Mouse (Mus musculus) forebrain, embryonic 14.5 days (tissue): ENCODE measurements around the gene Gm3173. TPM values are rescaled to one million over a fixed set of nuclear protein-coding genes. Genes with fewer than 3 reads are reported as not detected.
"Not testable (repeated sequence)": the region's sequence is repeated elsewhere in the genome, so short reads cannot be mapped to it uniquely, and the experiment has no call there.

Source experiments
- ATAC-seq: fragments of 200-750 bp; cut with Nextera tagmentation; 2 replicates; pipeline ENCODE4 v1.8.0; 2017; ENCODE audit warnings: mild to moderate bottlenecking, moderate library complexity
- DNase-seq: peaks from one replicate; pipeline ENCODE4 v3.0.0-alpha.2; 2015; ENCODE audit warnings: low spot score
- H3K27ac ChIP-seq: fragments of 300-500 bp; sonication (generic); 2 replicates; pipeline ENCODE4 v1.5.1; 2014; ENCODE audit warnings: low read depth, mild to moderate bottlenecking, control low read depth, low read length, moderate library complexity
- H3K27me3 ChIP-seq: fragments of 300-500 bp; sonication (generic); replicated peaks from 2 replicates; pipeline ENCODE4 v1.6.1; 2014; ENCODE audit warnings: low read length, control low read depth, mixed read lengths; ENCODE audit not compliant: control insufficient read depth, insufficient read depth
- H3K36me3 ChIP-seq: fragments of 300-500 bp; sonication (generic); 2 replicates; pipeline ENCODE4 v1.6.1; 2014; ENCODE audit warnings: low read length, control low read depth; ENCODE audit not compliant: control insufficient read depth, insufficient read depth
- H3K4me1 ChIP-seq: fragments of 300-500 bp; sonication (generic); 2 replicates; pipeline ENCODE4 v1.6.1; 2014; ENCODE audit warnings: antibody characterized with exemption, low read length, control low read depth; ENCODE audit not compliant: control insufficient read depth, insufficient read depth
- H3K4me2 ChIP-seq: fragments of 300-500 bp; sonication (generic); 2 replicates; pipeline ENCODE4 v1.6.1; 2014; ENCODE audit warnings: mild to moderate bottlenecking, control low read depth, low read length
- H3K4me3 ChIP-seq: fragments of 300-500 bp; sonication (generic); 2 replicates; pipeline ENCODE4 v1.5.1; 2014; ENCODE audit warnings: low read depth, low read length, control low read depth
- H3K9ac ChIP-seq: fragments of 300-500 bp; sonication (generic); 2 replicates; pipeline ENCODE4 v1.6.1; 2014; ENCODE audit warnings: mild to moderate bottlenecking, low read length, control low read depth, moderate library complexity
- H3K9me3 ChIP-seq: fragments of 300-500 bp; sonication (generic); replicated peaks from 2 replicates; pipeline ENCODE4 v1.6.1; 2016; ENCODE audit warnings: low read length, control low read depth, mixed read lengths; ENCODE audit not compliant: control insufficient read depth
- WGBS: fragments of 180-500 bp; shearing (Covaris S2); extraction: QIAGEN DNeasy Blood & Tissue Kit; methylation state at CpG from one replicate; pipeline ENCODE4 v1.1.7; 2014; 5-methylcytosine and 5-hydroxymethylcytosine counted together
- polyA plus RNA-seq: library from polyadenylated mRNA; unstranded; fragments of >200 nt; fragmentation: Nextera tagmentation; extraction: Ambion mirVana; gene quantifications from 2 replicates; pipeline ENCODE4 v1.2.1, GENCODE M21; 2014

Gene Gm3173
- 0.93 TPM in 1 of 2 replicates, not detected in the other for polyA plus RNA-seq

DNA sequence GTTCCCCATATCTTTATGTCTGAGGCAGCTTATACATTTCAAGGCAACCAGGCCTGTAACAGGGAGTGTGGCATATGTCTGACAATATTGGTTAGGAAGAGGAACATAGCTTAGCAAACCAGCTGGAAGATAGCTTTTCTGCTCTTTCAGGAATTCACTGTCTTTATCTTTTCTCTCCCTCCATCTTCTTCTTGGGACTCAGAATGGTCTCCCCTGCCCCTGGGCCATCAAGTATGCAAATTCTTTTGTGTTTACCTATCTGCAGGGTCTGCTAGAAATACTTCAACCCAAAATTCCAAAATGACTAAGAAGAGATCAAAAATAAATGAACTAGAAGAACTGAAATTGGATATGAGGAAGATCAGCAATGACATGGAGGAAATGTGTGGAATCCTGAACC lies at the start of gene Gm3173:
Gm3173 (plus strand) TSS at position 301 of the 400 bp plus-strand sequence.
- not testable (repeated sequence) for H3K27ac ChIP-seq, H3K27me3 ChIP-seq, H3K9me3 ChIP-seq, H3K4me2 ChIP-seq, DNase-seq, H3K36me3 ChIP-seq, H3K9ac ChIP-seq, H3K4me1 ChIP-seq, H3K4me3 ChIP-seq, ATAC-seq

- not testable (repeated sequence) for H3K27me3 ChIP-seq, H3K4me3 ChIP-seq, H3K4me2 ChIP-seq, H3K9me3 ChIP-seq, H3K4me1 ChIP-seq, H3K36me3 ChIP-seq, H3K9ac ChIP-seq, ATAC-seq, DNase-seq, H3K27ac ChIP-seq
Observed at GRCm38 (mm10) chr14:4385606-4386005, 45.2 kb upstream of the Gm3173 start.

DNA sequence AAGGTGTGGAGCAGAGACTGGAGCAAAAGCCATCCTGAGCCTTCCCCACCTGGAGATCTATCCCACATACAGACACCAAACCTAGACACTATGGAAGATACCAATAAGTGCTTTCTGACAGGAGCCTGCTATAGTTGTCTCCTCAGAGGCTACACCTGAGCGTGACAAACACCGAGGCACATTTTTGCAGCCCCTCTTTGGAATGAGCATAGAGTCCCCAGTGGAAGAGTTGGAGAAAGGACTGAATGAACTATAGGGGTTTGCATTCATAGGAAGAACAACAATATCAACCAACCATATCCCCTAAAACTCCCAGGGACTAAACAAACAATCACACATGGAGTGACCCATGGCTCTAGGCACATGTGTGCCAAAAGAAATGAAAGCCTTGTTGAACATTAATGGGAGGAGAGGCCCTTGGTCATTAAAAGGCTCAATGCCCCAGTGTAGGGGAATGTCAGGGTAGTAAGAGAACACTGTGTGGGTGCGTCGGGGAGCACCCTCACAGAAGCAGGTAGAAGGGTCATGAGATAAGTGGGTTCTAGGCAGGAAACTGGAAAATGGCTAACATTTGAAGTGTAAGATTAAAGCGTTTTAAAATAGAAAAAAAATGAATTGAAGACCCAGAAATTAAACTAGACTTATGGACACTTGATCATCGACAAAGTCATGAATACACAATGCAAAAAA lies 37.8 kb upstream of the Gm3173 start:
- not testable (repeated sequence) for ATAC-seq, H3K4me1 ChIP-seq

GRCm38 (mm10) chr14:4397226-4397625 lies 33.6 kb upstream of the Gm3173 start, which contains the start of gene Gm3159:
TSS of gene Gm3159 (plus strand) at chr14:4397526.
- 80% methylated on average over 1 of the region's 3 CpGs for WGBS
- DNase-seq, H3K27ac ChIP-seq: not testable (repeated sequence)

More for the DNA sequence above, 37.8 kb upstream of the Gm3173 start:
- not testable (repeated sequence) for H3K36me3 ChIP-seq, H3K27ac ChIP-seq, H3K9ac ChIP-seq, H3K9me3 ChIP-seq, H3K27me3 ChIP-seq, DNase-seq, H3K4me3 ChIP-seq, H3K4me2 ChIP-seq
- WGBS: 88% methylated on average over 2 of the region's 6 CpGs

DNA sequence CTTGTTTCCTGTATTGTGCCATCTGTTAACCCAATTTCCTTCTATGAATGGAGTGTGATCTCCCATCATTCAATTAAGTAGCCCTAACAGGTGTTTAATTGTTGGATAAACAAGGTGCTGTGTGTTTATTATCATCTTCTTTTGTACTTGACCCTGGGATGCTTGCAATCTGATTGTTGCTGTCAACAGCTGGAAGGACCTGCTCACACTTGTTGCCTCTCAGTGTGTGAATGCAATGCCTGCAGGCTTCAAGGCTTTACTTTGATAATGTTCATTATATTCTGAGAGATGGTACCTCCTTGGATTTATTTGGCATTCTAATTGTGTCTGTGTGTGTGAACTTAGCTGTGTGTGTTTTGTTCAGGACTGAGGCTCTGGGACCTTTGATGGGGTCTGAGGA lies 32.2 kb upstream of the Gm3173 start:
- not testable (repeated sequence) for DNase-seq, H3K9ac ChIP-seq, H3K9me3 ChIP-seq, H3K27ac ChIP-seq, H3K36me3 ChIP-seq, H3K27me3 ChIP-seq, H3K4me3 ChIP-seq, ATAC-seq, H3K4me1 ChIP-seq, H3K4me2 ChIP-seq

More at GRCm38 (mm10) chr14:4397226-4397625, 33.6 kb upstream of the Gm3173 start, which contains the start of gene Gm3159:
- H3K4me2 ChIP-seq, H3K9me3 ChIP-seq, H3K9ac ChIP-seq, ATAC-seq, H3K27me3 ChIP-seq, H3K4me1 ChIP-seq, H3K36me3 ChIP-seq, H3K4me3 ChIP-seq: not testable (repeated sequence)

- H3K27ac ChIP-seq, H3K9me3 ChIP-seq, H3K4me2 ChIP-seq, H3K4me1 ChIP-seq, DNase-seq, H3K9ac ChIP-seq, ATAC-seq, H3K36me3 ChIP-seq, H3K4me3 ChIP-seq, H3K27me3 ChIP-seq: not testable (repeated sequence)
- 90% methylated on average over 5 of the region's 5 CpGs for WGBS
Observed at GRCm38 (mm10) chr14:4400115-4400789, 30.5 kb upstream of the Gm3173 start.

GRCm38 (mm10) chr14:4401245-4401644 lies 29.5 kb upstream of the Gm3173 start:
- not testable (repeated sequence) for H3K4me3 ChIP-seq, H3K4me2 ChIP-seq, H3K36me3 ChIP-seq, H3K4me1 ChIP-seq, H3K27ac ChIP-seq, DNase-seq, H3K9me3 ChIP-seq, ATAC-seq, H3K9ac ChIP-seq, H3K27me3 ChIP-seq
- WGBS: 85% methylated on average over 5 of the region's 5 CpGs

- not testable (repeated sequence) for DNase-seq, H3K36me3 ChIP-seq, H3K27ac ChIP-seq, H3K9ac ChIP-seq, H3K4me3 ChIP-seq, H3K4me1 ChIP-seq, H3K9me3 ChIP-seq, H3K4me2 ChIP-seq, ATAC-seq, H3K27me3 ChIP-seq
Observed at GRCm38 (mm10) chr14:4403840-4404239, 27.0 kb upstream of the Gm3173 start.

DNA sequence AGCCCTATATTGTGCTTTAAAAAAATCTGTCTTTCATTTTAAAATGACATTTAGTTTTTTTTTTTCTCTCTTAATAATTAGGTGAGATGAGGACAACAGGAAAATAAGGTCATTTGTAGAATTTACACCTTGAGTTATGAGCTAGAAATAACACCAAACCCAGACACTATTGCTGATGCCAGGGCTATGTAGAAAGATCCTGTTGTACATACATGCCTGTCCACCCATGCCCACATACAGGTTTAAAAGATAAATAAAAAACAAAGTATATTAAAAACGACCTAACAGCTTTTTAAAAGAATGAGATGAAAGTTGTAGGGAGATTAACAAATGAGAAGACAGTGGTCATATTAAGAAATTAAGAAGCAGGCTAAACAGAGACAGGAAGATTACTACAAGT lies 20.9 kb upstream of the Gm3173 start:
- not testable (repeated sequence) for H3K27me3 ChIP-seq, H3K36me3 ChIP-seq, H3K9me3 ChIP-seq, H3K9ac ChIP-seq, H3K4me3 ChIP-seq, H3K27ac ChIP-seq, ATAC-seq, H3K4me1 ChIP-seq, DNase-seq, H3K4me2 ChIP-seq
- WGBS: 50% methylated on average over 1 of the region's 1 CpGs
